Comparison of ENCODE assay signal across 8 mouse cellular contexts in genomic region chr13:49147858-49148226, GRCm38 (mm10). TPM values are rescaled to one million over a fixed set of nuclear protein-coding genes. Genes with fewer than 3 reads are reported as not detected.
A peak's percentile ranks its signal among the peaks of the same experiment; 100 is the strongest.
DNase-seq lines count a peak whose midpoint lies in the region; ATAC-seq lines count a peak whose summit lies in the region.

Wnk2 (minus strand) TSS chr13:49148014.

- H3K27me3 ChIP-seq in intestine, embryonic 15.5 days (replicated peaks) = peaks cover 7% of the 10 kb centered on the region

- H3K9me3 ChIP-seq in intestine, embryonic 15.5 days = no peaks in the 10 kb centered on the region

- peak within 1 kb of the TSS; percentile 98 for H3K4me2 ChIP-seq in intestine, embryonic 15.5 days (replicated peaks)

- H3K4me1 ChIP-seq in intestine, embryonic 15.5 days (replicated peaks) = peaks cover 22% of the 10 kb centered on the region

- peak; percentile 88 for ATAC-seq in intestine, embryonic 15.5 days
- ATAC-seq in megakaryocyte progenitor cell, adult 5-6 weeks (replicated peaks; ENCODE audit: poor library complexity) = peak; percentile 67
- no peak for ATAC-seq in activated CD4-positive, CD25-positive, alpha-beta regulatory T cell, adult 4 months

- H3K36me3 ChIP-seq in intestine, embryonic 15.5 days = no peaks in the 10 kb centered on the region

- peak; percentile 82 for DNase-seq in adrenal gland, postnatal 14 days
- DNase-seq in embryo, embryonic 10.5 days (ENCODE audit: low spot score) = peak; percentile 70
- DNase-seq in gastrocnemius, postnatal 36 days = peak; percentile 45 to 58
- peak; percentile 55 to 85 for DNase-seq in left cerebral cortex, postnatal 14 days (ENCODE audit: low spot score in 2 of 2)
- peak; percentile 12 for DNase-seq in spleen, adult 12 weeks (ENCODE audit: low spot score)

- H3K27ac ChIP-seq in intestine, embryonic 15.5 days = peak within 1 kb of the TSS; percentile 57

- H3K9ac ChIP-seq in intestine, embryonic 15.5 days = peak within 1 kb of the TSS; percentile 75

- under 1% methylated on average over 43 of the region's 43 CpGs for WGBS in intestine, embryonic 15.5 days

- intact Hi-C loops in gastrocnemius, postnatal 36 days (cut with DNase I) = loop anchor here (2.0 kb wide), 1 partner anchor 27 kb away; no protein-coding TSS in a partner anchor
- intact Hi-C loops in left cerebral cortex, postnatal 14 days (cut with DNase I) = loop anchor here (5.0 kb wide), 1 partner anchor 76 kb away; no protein-coding TSS in a partner anchor

- H3K4me3 ChIP-seq in intestine, embryonic 15.5 days (replicated peaks) = peak within 1 kb of the TSS; percentile 80

RNA-seq across cellular contexts. Expression of gene Wnk2, which starts in this region (rescaled TPM):
- 2.6 and 3.3 TPM in 2 replicates for total RNA-seq in adrenal gland, postnatal 14 days (2021)
- 10 to 100 TPM; 58.9 to 71.9 TPM for total RNA-seq in gastrocnemius, postnatal 36 days (2021)
- 3.1 and 4.1 TPM in 2 replicates for polyA plus RNA-seq in intestine, embryonic 15.5 days (2015; fragmentation: Nextera tagmentation; extraction: Ambion mirVana)
- 100 to 1,000 TPM; 112 to 118 TPM for total RNA-seq in left cerebral cortex, postnatal 14 days (2021)
- total RNA-seq in megakaryocyte progenitor cell, adult 5-6 weeks (2015) = not detected in 2 replicates
- 0.03 TPM in 1 of 2 replicates, not detected in the other for total RNA-seq in megakaryocyte progenitor cell, adult 5-6 weeks (2017)
- not detected for polyA plus RNA-seq in activated CD4-positive, CD25-positive, alpha-beta regulatory T cell, adult 4 months (2017; shearing (Covaris generic))

Comparison
In these comparisons a context has a peak if more than half of its experiments do, and no peak if none do; other contexts are left out.
1. RNA of gene Wnk2 (total RNA-seq): 112 to 118 TPM in left cerebral cortex, postnatal 14 days and 58.9 to 71.9 TPM in gastrocnemius, postnatal 36 days; 2.6 to 3.3 TPM in adrenal gland, postnatal 14 days and 0.03 TPM in megakaryocyte progenitor cell, adult 5-6 weeks; every median in the first group is over 10 times any median in the second.
2. Peak in ATAC-seq in megakaryocyte progenitor cell, adult 5-6 weeks; RNA of the gene not detected or under 1 TPM.
3. DNase-seq: peak in every context shown above with its lines; median percentile 82 in adrenal gland, postnatal 14 days; 70 in embryo, embryonic 10.5 days; 70 in left cerebral cortex, postnatal 14 days; 52 in gastrocnemius, postnatal 36 days; 12 in spleen, adult 12 weeks.